In the genomic region with DNA sequence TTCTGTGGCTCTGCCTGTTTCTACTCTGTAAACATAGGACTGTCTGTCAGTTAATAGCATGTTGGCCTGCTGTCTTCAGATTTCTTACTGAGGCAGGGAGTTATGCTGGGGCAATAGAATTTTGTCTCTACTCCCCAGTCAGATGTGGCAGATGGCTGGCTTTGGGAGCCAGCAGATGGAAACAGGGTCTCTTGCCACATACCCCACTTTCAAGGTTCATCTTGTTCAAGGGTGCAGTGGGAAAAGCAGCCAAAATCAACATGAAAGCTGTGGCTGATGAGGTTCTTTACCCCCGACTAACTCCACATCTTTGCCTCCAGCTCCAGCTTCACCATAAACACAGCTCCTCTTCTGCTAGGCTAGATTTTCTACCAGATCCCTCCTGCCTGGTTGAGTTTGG, we compare ENCODE assay signal across 25 mouse cellular contexts.
"Had no signal": no experiment of that assay in that cellular context is flagged by ENCODE, and none has a peak within 500 bp of the region (broad histone marks: within the 10 kb centered on the region; RNA-seq: fewer than 3 reads in every experiment).

No protein-coding gene starts in this region.

- H3K9me3 ChIP-seq: limb, embryonic 10.5 days; limb, embryonic 13.5 days; liver, embryonic 12.5 days; liver, embryonic 15.5 days; lung, embryonic 15.5 days; megakaryocyte, embryonic 14.5 days; midbrain, embryonic 10.5 days; midbrain, embryonic 13.5 days; neural tube, embryonic 12.5 days; neural tube, embryonic 15.5 days had no signal

- H3K4me2 ChIP-seq: limb, embryonic 13.5 days; liver, embryonic 12.5 days; liver, embryonic 15.5 days; lung, embryonic 15.5 days; midbrain, embryonic 13.5 days; neural tube, embryonic 12.5 days; neural tube, embryonic 15.5 days had no signal

- H3K4me3 ChIP-seq: left cerebral cortex, adult 2 months; limb, embryonic 10.5 days; limb, embryonic 13.5 days; liver, embryonic 12.5 days; liver, embryonic 15.5 days; lung, embryonic 15.5 days; megakaryocyte, embryonic 14.5 days; midbrain, embryonic 10.5 days; midbrain, embryonic 13.5 days; neural tube, embryonic 12.5 days; neural tube, embryonic 15.5 days had no signal

- H3K4me1 ChIP-seq: liver, embryonic 12.5 days; liver, embryonic 15.5 days; lung, embryonic 15.5 days; megakaryocyte, embryonic 14.5 days; midbrain, embryonic 10.5 days; midbrain, embryonic 13.5 days; neural tube, embryonic 12.5 days; neural tube, embryonic 15.5 days had no signal

- H3K36me3 ChIP-seq: limb, embryonic 10.5 days; limb, embryonic 13.5 days; liver, embryonic 12.5 days; liver, embryonic 15.5 days; lung, embryonic 15.5 days; midbrain, embryonic 10.5 days; midbrain, embryonic 13.5 days; neural tube, embryonic 12.5 days; neural tube, embryonic 15.5 days had no signal

- ATAC-seq: liver, embryonic 12.5 days; midbrain, embryonic 13.5 days had no signal

- H3K27me3 ChIP-seq: limb, embryonic 13.5 days; liver, embryonic 12.5 days; liver, embryonic 15.5 days; lung, embryonic 15.5 days; megakaryocyte, embryonic 14.5 days; midbrain, embryonic 13.5 days; neural tube, embryonic 12.5 days; neural tube, embryonic 15.5 days had no signal

- H3K27ac ChIP-seq: kidney, postnatal 0 days; left cerebral cortex, adult 2 months; limb, embryonic 10.5 days; limb, embryonic 13.5 days; liver, embryonic 12.5 days; liver, embryonic 15.5 days; lung, embryonic 15.5 days; midbrain, embryonic 10.5 days; midbrain, embryonic 13.5 days; neural tube, embryonic 12.5 days; neural tube, embryonic 15.5 days; stomach, postnatal 0 days had no signal

- H3K9ac ChIP-seq: limb, embryonic 13.5 days; liver, embryonic 12.5 days; liver, embryonic 15.5 days; lung, embryonic 15.5 days; midbrain, embryonic 13.5 days; neural tube, embryonic 12.5 days; neural tube, embryonic 15.5 days had no signal

- DNase-seq: kidney, postnatal 25 days; layer of hippocampus, postnatal 36 days; liver; lung, adult 18-20 months; lung, postnatal 10 days; lung, postnatal 36 days; right cerebral cortex, adult 18-20 months; right cerebral cortex, postnatal 14 days; right cerebral cortex, postnatal 4 days; thymus, adult 2 months; thymus, postnatal 14 days; thymus, postnatal 4 days had no signal
